Mouse (Mus musculus) C2C12 (cell line): ENCODE measurements at regions not wholly inside any gene's neighbourhood (a gene's known extent, or its start where the extent isn't known, plus 50 kb on each side); places are given as distances from the start of the nearest gene placed in this dataset.

Experiments
- H3K27me3 ChIP-seq: one replicate; pipeline ENCODE4 v1.6.1; 2011; ENCODE audit not compliant: control insufficient read depth, insufficient read depth, insufficient read length
- H3K36me3 ChIP-seq: one replicate; pipeline ENCODE4 v1.6.1; 2011; ENCODE audit not compliant: control insufficient read depth, insufficient read depth
- H3K4me3 ChIP-seq: one replicate; pipeline ENCODE4 v1.5.1; 2011; ENCODE audit warnings: mild to moderate bottlenecking, control low read depth; ENCODE audit not compliant: poor library complexity, insufficient read depth, severe bottlenecking
- H3K79me2 ChIP-seq: one replicate; pipeline ENCODE4 v1.6.1; 2011; ENCODE audit not compliant: control insufficient read depth, insufficient read depth
- H3K79me3 ChIP-seq: one replicate; pipeline ENCODE4 v1.6.1; 2011; ENCODE audit warnings: low read depth, control low read depth
- H3ac ChIP-seq: one replicate; pipeline ENCODE3; 2011; ENCODE audit warnings: low read depth; ENCODE audit not compliant: control insufficient read depth, insufficient read length
- CEBPB ChIP-seq: IDR thresholded peaks from one replicate; pipeline ENCODE4 v1.6.1; 2011; ENCODE audit warnings: low read depth, mild to moderate bottlenecking, control low read depth, moderate library complexity
- CTCF ChIP-seq: IDR thresholded peaks from one replicate; pipeline ENCODE4 v1.5.1; 2011; ENCODE audit not compliant: control insufficient read depth, insufficient read depth, insufficient read length
- FOSL1 ChIP-seq: IDR thresholded peaks from one replicate; pipeline ENCODE4 v1.8.0; 2011; ENCODE audit warnings: mild to moderate bottlenecking, low read length; ENCODE audit not compliant: poor library complexity, insufficient read depth, severe bottlenecking
- MAX ChIP-seq: IDR thresholded peaks from one replicate; pipeline ENCODE4 v1.6.1; 2011; ENCODE audit warnings: mild to moderate bottlenecking, control low read depth
- MYOD1 ChIP-seq: IDR thresholded peaks from one replicate; pipeline ENCODE4 v1.6.1; 2011; ENCODE audit warnings: low read depth; ENCODE audit not compliant: control insufficient read depth, insufficient read length
- MYOG ChIP-seq: IDR thresholded peaks from one replicate; pipeline ENCODE4 v1.6.1; 2011; ENCODE audit not compliant: control insufficient read depth, insufficient read length; ENCODE audit errors: extremely low read depth
- USF1 ChIP-seq: IDR thresholded peaks from one replicate; pipeline ENCODE4 v1.6.1; 2011; ENCODE audit warnings: low read depth, mild to moderate bottlenecking, control low read depth, moderate library complexity

GRCm38 (mm10) chr11:19616520-19616919 lies 307.7 kb upstream of the Spred2 start:
- Histone ChIP-seq H3K27me3 (no peaks in the 10 kb centered on the region), H3ac (no peak overlapping the region), H3K79me2 (no peaks in the 10 kb centered on the region), H3K4me3 (no peak overlapping the region), H3K79me3 (no peaks in the 10 kb centered on the region), H3K36me3 (no peaks in the 10 kb centered on the region)
- TF ChIP-seq USF1 (no peak), MYOG (no peak), MYOD1 (no peak), CTCF (no peak), CEBPB (no peak), FOSL1 (no peak), MAX (no peak)

GRCm38 (mm10) chr11:19619494-19619893 lies 304.7 kb upstream of the Spred2 start:
- H3K4me3 ChIP-seq = no peak overlapping the region
- H3K79me3 ChIP-seq = no peaks in the 10 kb centered on the region
- no peaks in the 10 kb centered on the region for H3K79me2 ChIP-seq
- no peak overlapping the region for H3ac ChIP-seq
- TF ChIP-seq CEBPB = no peak
- TF ChIP-seq FOSL1 = no peak
- no peak for TF ChIP-seq MYOG
- no peak for TF ChIP-seq CTCF
- no peak for TF ChIP-seq USF1
- TF ChIP-seq MYOD1 = no peak
- no peak for TF ChIP-seq MAX
- no peaks in the 10 kb centered on the region for H3K36me3 ChIP-seq
- no peaks in the 10 kb centered on the region for H3K27me3 ChIP-seq

- no peaks in the 10 kb centered on the region for H3K36me3 ChIP-seq
- no peak overlapping the region for H3ac ChIP-seq
- no peaks in the 10 kb centered on the region for H3K27me3 ChIP-seq
Measured at GRCm38 (mm10) chr11:19631055-19631695, 293.0 kb upstream of the Spred2 start.

GRCm38 (mm10) chr11:19632477-19632876 lies 291.7 kb upstream of the Spred2 start:
- H3K4me3 ChIP-seq = no peak overlapping the region
- no peaks in the 10 kb centered on the region for H3K27me3 ChIP-seq
- no peak overlapping the region for H3ac ChIP-seq

More at GRCm38 (mm10) chr11:19631055-19631695, 293.0 kb upstream of the Spred2 start:
- Histone ChIP-seq H3K4me3 (no peak overlapping the region), H3K79me2 (no peaks in the 10 kb centered on the region), H3K79me3 (no peaks in the 10 kb centered on the region)
- TF ChIP-seq CTCF (no peak), FOSL1 (no peak)

GRCm38 (mm10) chr11:19633621-19634020 lies 290.6 kb upstream of the Spred2 start:
- no peaks in the 10 kb centered on the region for H3K27me3 ChIP-seq
- H3K36me3 ChIP-seq = no peaks in the 10 kb centered on the region
- no peaks in the 10 kb centered on the region for H3K79me2 ChIP-seq
- H3K4me3 ChIP-seq = no peak overlapping the region
- TF ChIP-seq MYOD1 (no peak), FOSL1 (no peak), CEBPB (no peak), MYOG (no peak), USF1 (no peak), MAX (no peak), CTCF (no peak)
- no peaks in the 10 kb centered on the region for H3K79me3 ChIP-seq
- no peak overlapping the region for H3ac ChIP-seq

More at GRCm38 (mm10) chr11:19632477-19632876, 291.7 kb upstream of the Spred2 start:
- TF ChIP-seq CEBPB = no peak
- TF ChIP-seq CTCF = no peak
- TF ChIP-seq FOSL1 = no peak
- no peak for TF ChIP-seq USF1
- no peak for TF ChIP-seq MYOD1
- TF ChIP-seq MAX = no peak
- no peak for TF ChIP-seq MYOG
- Histone ChIP-seq H3K36me3 (no peaks in the 10 kb centered on the region), H3K79me3 (no peaks in the 10 kb centered on the region), H3K79me2 (no peaks in the 10 kb centered on the region)

GRCm38 (mm10) chr11:19641153-19641552 lies 283.0 kb upstream of the Spred2 start:
- no peak overlapping the region for H3ac ChIP-seq
- no peak for TF ChIP-seq CEBPB
- no peak for TF ChIP-seq MYOG
- TF ChIP-seq USF1 = no peak
- TF ChIP-seq FOSL1 = no peak
- no peak for TF ChIP-seq MYOD1
- no peak for TF ChIP-seq MAX
- no peaks in the 10 kb centered on the region for H3K36me3 ChIP-seq

More at GRCm38 (mm10) chr11:19641153-19641552, 283.0 kb upstream of the Spred2 start:
- Histone ChIP-seq H3K79me2 (no peaks in the 10 kb centered on the region), H3K27me3 (no peaks in the 10 kb centered on the region), H3K79me3 (no peaks in the 10 kb centered on the region), H3K4me3 (no peak overlapping the region)
